Mouse (Mus musculus) granulocyte monocyte progenitor cell, adult 5-6 weeks (primary cell): ENCODE results near the gene Tnik. TPM values are rescaled to one million over a fixed set of nuclear protein-coding genes. Genes with fewer than 3 reads are reported as not detected.

Experiments used
- ATAC-seq: replicated peaks from 2 replicates; pipeline ENCODE4 v1.8.0; 2016; ENCODE audit warnings: mild to moderate bottlenecking, moderate TSS enrichment, inconsistent platforms; ENCODE audit not compliant: poor library complexity, severe bottlenecking
- total RNA-seq, 2 experiments: library from RNA; stranded (forward) in 1 of 2; stranded (reverse) in 1 of 2; fragments of 200-712, 200-1000 nt in 1 of 2; fragments of >200 nt in 1 of 2; fragmentation: Nextera tagmentation in 1 of 2; gene quantifications; 2 replicates each; pipeline ENCODE4 v1.2.3; 2014 to 2017

Gene Tnik
- total RNA-seq, 2 experiments from 2014 or later = 3.5 to 6.5 TPM

- no peak for ATAC-seq
These were observed 82.4 kb downstream of the Tnik start for GRCm38 (mm10) chr3:28345446-28345845.

- ATAC-seq = no peak
These were observed 82.9 kb downstream of the Tnik start for GRCm38 (mm10) chr3:28345961-28346360.

GRCm38 (mm10) chr3:28346476-28346875, 83.5 kb downstream of the Tnik start:
- ATAC-seq = no peak

- ATAC-seq = no peak
These were observed 85.7 kb downstream of the Tnik start for GRCm38 (mm10) chr3:28348746-28349145.

GRCm38 (mm10) chr3:28350147-28350801, 87.3 kb downstream of the Tnik start:
- peak; percentile 30; the same call in 1 of the 2 replicates for ATAC-seq

GRCm38 (mm10) chr3:28358391-28358790, 95.4 kb downstream of the Tnik start:
- no peak for ATAC-seq

- ATAC-seq = no peak
These were observed 96.1 kb downstream of the Tnik start for GRCm38 (mm10) chr3:28359138-28359537.

GRCm38 (mm10) chr3:28361056-28361455, 98.0 kb downstream of the Tnik start:
- no peak for ATAC-seq

- no peak for ATAC-seq
These were observed 100.6 kb downstream of the Tnik start for GRCm38 (mm10) chr3:28363441-28364125.

GRCm38 (mm10) chr3:28368746-28369145, 105.7 kb downstream of the Tnik start:
- ATAC-seq = no peak

GRCm38 (mm10) chr3:28369266-28369665, 106.3 kb downstream of the Tnik start:
- no peak for ATAC-seq

GRCm38 (mm10) chr3:28369698-28370097, 106.7 kb downstream of the Tnik start:
- no peak for ATAC-seq

- ATAC-seq = no peak
These were observed 108.6 kb downstream of the Tnik start for GRCm38 (mm10) chr3:28371583-28371982.

- ATAC-seq = no peak
These were observed 109.4 kb downstream of the Tnik start for GRCm38 (mm10) chr3:28372459-28372858.

- ATAC-seq = no peak
These were observed 111.9 kb downstream of the Tnik start for GRCm38 (mm10) chr3:28374738-28375510.

GRCm38 (mm10) chr3:28380224-28380623, 117.2 kb downstream of the Tnik start:
- no peak for ATAC-seq

GRCm38 (mm10) chr3:28383526-28384126, 120.6 kb downstream of the Tnik start:
- no peak for ATAC-seq

GRCm38 (mm10) chr3:28385199-28385975, 122.4 kb downstream of the Tnik start:
- ATAC-seq = no peak

GRCm38 (mm10) chr3:28388540-28388939, 125.5 kb downstream of the Tnik start:
- ATAC-seq = no peak

- ATAC-seq = no peak
These were observed 127.2 kb downstream of the Tnik start for GRCm38 (mm10) chr3:28390183-28390582.
